Mouse (Mus musculus): ENCODE measurements at regions not wholly inside any gene's neighbourhood (a gene's known extent, or its start where the extent isn't known, plus 50 kb on each side); places are given as distances from the start of the nearest gene placed in this dataset.

GRCm38 (mm10) chr9:74342176-74342575 lies 232.0 kb downstream of the Wdr72 start:
- CTCF ChIA-PET = no interaction called here

- CTCF ChIA-PET = no interaction called here
These were observed 234.9 kb downstream of the Wdr72 start for GRCm38 (mm10) chr9:74345027-74345426.

- CTCF ChIA-PET = no interaction called here
These were observed 238.6 kb downstream of the Wdr72 start for GRCm38 (mm10) chr9:74348776-74349175.

GRCm38 (mm10) chr9:74365930-74366438 lies 255.8 kb downstream of the Wdr72 start:
- CTCF ChIA-PET = no interaction called here

GRCm38 (mm10) chr9:74376191-74376590 lies 266.0 kb downstream of the Wdr72 start:
- CTCF ChIA-PET = no interaction called here

- CTCF ChIA-PET = no interaction called here
These were observed 267.0 kb downstream of the Wdr72 start for GRCm38 (mm10) chr9:74377204-74377603.

GRCm38 (mm10) chr9:74384206-74384896 lies 274.2 kb downstream of the Wdr72 start:
- CTCF ChIA-PET = no interaction called here

GRCm38 (mm10) chr9:74425594-74425993 lies 315.4 kb downstream of the Wdr72 start:
- CTCF ChIA-PET = no interaction called here

- CTCF ChIA-PET = no interaction called here
These were observed 339.8 kb downstream of the Wdr72 start for GRCm38 (mm10) chr9:74449981-74450380.

- CTCF ChIA-PET = no interaction called here
These were observed 350.9 kb downstream of the Wdr72 start for GRCm38 (mm10) chr9:74461084-74461483.

- CTCF ChIA-PET = no interaction called here
These were observed 366.7 kb downstream of the Wdr72 start for GRCm38 (mm10) chr9:74476830-74477229.

- CTCF ChIA-PET = no interaction called here
These were observed 369.1 kb downstream of the Wdr72 start for GRCm38 (mm10) chr9:74479273-74479672.

- CTCF ChIA-PET = interaction anchor here (0.5 kb wide), 1 partner anchor 894 kb away, joined by 4 read pairs; no protein-coding TSS in a partner anchor
These were observed 347.8 kb upstream of the Onecut1 start for GRCm38 (mm10) chr9:74513887-74514286.

GRCm38 (mm10) chr9:74528550-74528949 lies 333.2 kb upstream of the Onecut1 start:
- CTCF ChIA-PET = no interaction called here

- CTCF ChIA-PET = no interaction called here
These were observed 331.4 kb upstream of the Onecut1 start for GRCm38 (mm10) chr9:74530317-74530716.

- CTCF ChIA-PET = no interaction called here
These were observed 331.0 kb upstream of the Onecut1 start for GRCm38 (mm10) chr9:74530748-74531147.

GRCm38 (mm10) chr9:74531986-74532385 lies 329.7 kb upstream of the Onecut1 start:
- CTCF ChIA-PET = no interaction called here

GRCm38 (mm10) chr9:74534976-74535375 lies 326.7 kb upstream of the Onecut1 start:
- CTCF ChIA-PET = no interaction called here

GRCm38 (mm10) chr9:74556116-74556515 lies 305.6 kb upstream of the Onecut1 start:
- CTCF ChIA-PET = no interaction called here

GRCm38 (mm10) chr9:74592757-74593156 lies 269.0 kb upstream of the Onecut1 start:
- CTCF ChIA-PET = no interaction called here

GRCm38 (mm10) chr9:74593970-74594369 lies 267.8 kb upstream of the Onecut1 start:
- CTCF ChIA-PET = no interaction called here

- CTCF ChIA-PET = no interaction called here
These were observed 257.3 kb upstream of the Onecut1 start for GRCm38 (mm10) chr9:74604415-74604814.

GRCm38 (mm10) chr9:74621957-74622356 lies 239.8 kb upstream of the Onecut1 start:
- CTCF ChIA-PET = no interaction called here

GRCm38 (mm10) chr9:74645394-74645793 lies 216.3 kb upstream of the Onecut1 start:
- CTCF ChIA-PET = no interaction called here

Data from spleen, embryonic (tissue).